Mouse (Mus musculus) layer of hippocampus, postnatal 14 days (tissue): Measurements from ENCODE around the gene Sptbn1. TPM values are rescaled to one million over a fixed set of nuclear protein-coding genes. Genes with fewer than 3 reads are reported as not detected.
A peak's percentile ranks its signal among the peaks of the same experiment; 100 is the strongest.

Experiments
- DNase-seq, 2 experiments: peaks; one replicate each; pipeline ENCODE4 v3.0.0; 2021 to 2022; ENCODE audit warnings: low spot score in 2 of 2, mixed read lengths in 1 of 2
- long read RNA-seq, 2 experiments: library from polyadenylated mRNA; stranded (forward); transcript quantifications; one replicate each; pipeline ENCODE4 v2.0.0; 2021
- total RNA-seq, 2 experiments: library from RNA; stranded (reverse); gene quantifications; 2 replicates each; pipeline ENCODE4 v1.2.3; 2021

Sptbn1 gene
- total RNA-seq = 100 to 1,000 TPM; 675 to 713 TPM
- long read RNA-seq, experiment 1, full-length matches to known transcripts = 18 of 125 reads
- long read RNA-seq, experiment 1, partial matches to known transcripts = 86 of 125 reads
- long read RNA-seq, experiment 1, other reads (novel, unspliced or antisense) = 21 of 125 reads
- long read RNA-seq, experiment 2, full-length matches to known transcripts = 20 of 118 reads
- long read RNA-seq, experiment 2, partial matches to known transcripts = 89 of 118 reads
- long read RNA-seq, experiment 2, other reads (novel, unspliced or antisense) = 9 of 118 reads

DNA sequence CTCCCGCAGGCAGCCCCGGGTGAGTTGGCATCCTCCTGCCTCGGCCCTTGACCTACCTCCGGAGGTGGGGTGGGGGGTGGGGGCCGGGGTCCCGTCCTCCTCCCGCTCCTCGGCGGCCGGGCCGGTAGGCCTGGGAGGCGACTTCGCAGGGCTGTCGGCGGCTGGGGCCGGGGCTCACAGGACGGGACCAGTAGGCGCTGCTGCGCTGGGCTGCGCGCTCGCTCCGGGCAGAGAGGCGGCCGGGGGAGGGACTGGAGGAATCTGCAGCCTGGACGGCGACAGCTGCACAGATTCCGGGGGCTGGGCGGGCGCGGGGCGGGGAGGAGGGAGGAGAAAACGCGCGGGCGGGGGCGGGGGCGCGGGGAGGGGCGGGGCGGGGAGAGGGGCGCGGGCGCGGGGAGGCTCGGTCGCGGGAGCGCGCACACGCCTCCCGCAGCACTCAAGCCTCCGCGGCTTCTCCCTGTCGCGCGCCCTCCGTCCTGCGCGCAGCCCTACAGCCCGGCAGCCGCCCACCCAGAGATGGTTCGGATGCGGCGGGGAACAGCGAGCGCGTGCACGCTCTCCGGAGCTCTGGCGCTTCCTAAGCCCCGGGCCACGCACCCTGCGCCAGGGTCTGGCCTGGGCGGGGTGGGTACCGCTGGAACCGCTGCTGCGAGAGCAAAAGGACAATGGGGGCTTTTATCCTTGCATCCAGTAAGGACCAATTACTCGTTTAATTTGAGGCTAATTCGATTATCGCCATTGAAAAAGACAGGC is at the start of gene Sptbn1:
Gene Sptbn1, minus strand, starts transcription at position 284 of the 756 bp plus-strand sequence.
- DNase-seq = peak; percentile 88 to 90

- DNase-seq = no peak
Measured at GRCm38 (mm10) chr11:30294279-30294678, 26.3 kb upstream of the Sptbn1 start.

GRCm38 (mm10) chr11:30292221-30293160 is 24.5 kb upstream of the Sptbn1 start:
- no peak for DNase-seq

- no peak for DNase-seq
Measured at GRCm38 (mm10) chr11:30291155-30291554, 23.2 kb upstream of the Sptbn1 start.

- peak; percentile 30 to 37 for DNase-seq
Measured at GRCm38 (mm10) chr11:30289470-30290431, 21.8 kb upstream of the Sptbn1 start.

GRCm38 (mm10) chr11:30288075-30288474 is 20.1 kb upstream of the Sptbn1 start:
- no peak for DNase-seq

DNA sequence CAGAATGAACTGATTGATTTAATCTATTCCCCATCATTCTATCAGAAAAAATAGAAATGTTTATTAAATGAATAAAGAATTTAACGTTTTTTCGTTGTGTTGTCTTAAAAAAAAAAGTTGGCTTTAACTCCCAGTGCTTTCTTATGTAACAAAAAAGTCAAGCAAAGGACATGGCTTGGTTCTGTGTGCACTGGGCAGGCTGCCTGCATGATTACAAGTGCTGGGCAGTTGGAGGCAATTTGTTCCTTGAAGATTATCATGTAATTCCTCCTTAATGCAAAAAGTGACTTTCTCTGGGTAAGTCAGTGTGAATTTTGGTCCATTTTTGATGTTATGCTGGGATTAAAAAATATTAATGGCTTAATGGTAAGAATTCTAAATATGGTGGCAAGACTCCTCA is 15.7 kb upstream of the Sptbn1 start:
- no peak for DNase-seq

DNA sequence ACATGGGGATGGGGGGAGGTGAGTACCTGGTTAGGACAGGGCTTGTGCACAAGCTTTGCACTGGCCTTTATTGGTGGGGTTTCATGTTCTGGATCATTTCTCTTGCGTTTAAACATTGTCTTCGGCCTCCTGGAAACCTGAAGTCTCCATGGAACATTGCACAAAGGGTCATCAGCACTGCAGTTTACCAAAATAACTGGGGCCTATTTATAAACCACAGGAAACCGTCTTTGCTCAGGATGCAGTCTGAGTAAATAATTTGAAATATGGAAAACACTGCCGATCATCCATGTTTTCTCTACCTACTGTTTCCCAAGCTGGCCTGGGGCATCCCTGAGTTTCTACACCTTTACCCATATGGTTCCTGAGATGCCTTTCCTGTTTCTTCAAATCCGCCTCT is 13.1 kb upstream of the Sptbn1 start:
- no peak for DNase-seq

- no peak for DNase-seq
Measured at GRCm38 (mm10) chr11:30279278-30279677, 11.3 kb upstream of the Sptbn1 start.

DNA sequence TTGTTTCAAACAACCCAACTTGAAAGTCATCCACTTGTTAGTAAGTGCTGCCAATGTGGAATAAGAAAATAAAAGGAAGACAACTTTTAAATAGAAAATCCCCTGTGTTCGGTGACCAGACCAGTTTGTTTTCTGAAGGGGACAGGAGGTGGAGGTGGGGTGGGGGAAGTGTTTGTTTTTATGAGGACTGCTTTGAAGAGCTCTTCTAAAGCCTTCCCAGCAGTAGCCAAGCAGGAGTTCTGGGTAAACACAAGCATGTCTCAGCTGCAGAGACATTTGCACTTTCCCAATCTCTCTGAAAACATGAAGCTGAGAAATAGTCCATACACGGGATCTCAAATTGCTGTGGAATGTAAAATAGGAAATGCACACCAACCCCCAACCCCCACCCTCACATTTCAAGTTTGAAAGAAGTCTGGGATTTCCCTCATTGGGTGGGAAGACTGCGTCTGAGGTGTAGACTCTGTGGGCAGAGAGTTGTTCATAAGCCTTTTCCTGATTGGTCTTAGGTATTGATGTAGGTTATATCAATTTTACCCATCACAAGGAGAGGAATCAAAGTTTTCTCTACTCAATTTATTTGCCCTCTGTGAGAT is 7.6 kb upstream of the Sptbn1 start:
- no peak for DNase-seq

- no peak for DNase-seq
Measured at GRCm38 (mm10) chr11:30269524-30269923, 1.5 kb upstream of the Sptbn1 start.

- no peak for DNase-seq
Measured at GRCm38 (mm10) chr11:30268648-30269375, 837 bp upstream of the Sptbn1 start.

DNA sequence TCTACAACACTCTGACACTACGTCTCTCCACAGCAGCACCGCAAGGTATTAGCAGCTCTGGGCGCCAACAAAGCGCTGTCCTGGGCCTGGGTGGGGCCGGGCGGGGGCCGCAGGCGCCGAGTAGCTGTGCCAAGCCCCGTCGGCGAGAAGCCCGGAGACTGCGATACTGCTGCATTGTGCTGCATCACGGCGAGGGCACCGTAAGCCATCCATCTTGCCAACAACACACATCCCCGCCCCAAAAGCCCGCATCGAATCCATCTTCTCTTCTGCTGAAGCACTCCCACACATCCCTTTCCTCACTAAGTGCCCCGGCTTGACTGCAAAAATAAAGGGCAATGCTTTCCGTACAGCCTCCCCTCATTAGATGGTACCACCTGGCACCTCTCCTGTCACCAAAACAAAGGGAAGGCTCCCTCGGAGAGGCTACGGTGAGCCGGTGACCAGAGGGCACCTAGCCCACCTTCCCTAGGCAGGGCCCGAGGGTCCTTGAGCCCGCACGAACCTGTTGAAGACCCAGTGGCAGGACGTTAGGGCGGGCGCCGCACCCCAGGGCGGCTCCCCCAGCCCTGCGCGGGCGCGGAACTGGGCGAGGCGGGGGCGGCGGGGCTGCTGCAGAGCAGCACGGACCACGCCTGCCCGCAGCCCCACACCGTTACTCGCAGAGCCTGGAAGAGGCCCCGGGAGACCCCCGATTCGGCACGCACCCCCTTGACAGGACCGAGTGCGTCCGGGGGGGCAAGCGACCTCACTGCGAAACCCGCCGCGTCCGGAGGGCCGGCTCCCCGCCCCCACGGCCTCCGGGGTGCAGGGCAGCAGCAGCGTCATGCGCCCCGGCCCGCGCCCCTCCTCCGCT is 711 bp downstream of the Sptbn1 start:
- DNase-seq = peak; percentile 62 to 69

DNA sequence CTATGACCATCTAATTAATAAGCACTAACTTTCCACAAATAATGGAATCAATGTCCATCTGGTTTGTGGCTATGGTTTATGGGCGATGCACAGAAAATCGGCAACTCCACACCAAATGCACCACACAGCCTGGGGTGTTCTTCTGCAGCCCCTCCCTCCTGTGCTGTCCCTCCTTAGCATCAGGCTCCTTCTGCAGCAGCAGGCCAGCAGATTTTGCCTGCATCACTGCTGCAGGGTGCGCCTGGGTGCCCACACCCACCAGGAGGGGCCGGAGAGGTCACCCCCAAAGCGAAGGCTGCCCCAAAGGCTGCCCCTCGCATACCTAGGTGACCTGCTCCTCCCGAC is 1.3 kb downstream of the Sptbn1 start:
- DNase-seq = no peak

GRCm38 (mm10) chr11:30265666-30266065 is 2.3 kb downstream of the Sptbn1 start:
- no peak for DNase-seq

DNA sequence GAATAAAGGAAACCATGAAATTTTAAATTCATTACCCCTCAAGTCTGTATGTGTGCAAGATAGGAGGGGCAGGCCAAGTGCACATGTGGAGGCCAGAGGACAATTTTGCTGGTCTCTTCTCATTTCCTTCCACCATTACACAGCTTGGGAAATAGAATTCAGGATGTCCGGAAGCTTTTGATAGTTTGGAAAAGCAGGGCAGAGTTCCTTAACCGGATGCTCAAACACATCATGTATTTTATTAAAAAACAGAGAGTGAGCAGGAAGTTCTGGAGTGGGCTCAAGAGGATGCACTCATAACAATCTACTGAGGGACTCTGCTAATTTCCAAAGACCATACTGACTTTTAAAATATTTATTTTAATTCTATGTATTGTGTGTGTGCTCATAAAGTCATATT is 4.3 kb downstream of the Sptbn1 start:
- no peak for DNase-seq

- DNase-seq = no peak
Measured at GRCm38 (mm10) chr11:30258739-30259350, 9.1 kb downstream of the Sptbn1 start.

DNA sequence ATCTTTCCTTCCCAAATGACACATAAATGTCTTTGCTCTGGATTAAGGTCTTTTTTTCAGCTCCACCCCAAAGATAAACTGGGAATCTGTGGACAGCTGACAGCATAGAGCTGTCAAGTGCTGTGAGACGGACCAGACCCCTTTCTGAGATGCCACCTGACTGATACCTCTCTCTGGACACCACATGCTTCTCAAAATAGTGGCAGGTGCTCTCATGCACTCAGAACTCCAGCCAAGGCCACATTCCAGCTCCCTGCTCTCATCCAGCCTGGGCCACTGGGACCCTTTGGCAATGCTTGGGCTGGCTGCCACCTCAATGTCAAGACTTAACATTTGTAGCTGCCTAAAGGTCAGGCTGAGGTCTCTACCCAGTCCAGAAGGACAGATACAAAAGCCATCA is 10.2 kb downstream of the Sptbn1 start:
- no peak for DNase-seq
